Mouse (Mus musculus) mesoderm, embryonic 11.5 days (tissue): ENCODE results near the gene Capn9.

Experiments used
- DNase-seq: peaks from one replicate; pipeline ENCODE4 v3.0.0-alpha.2; 2012; ENCODE audit warnings: low read depth, low spot score

Capn9 gene

DNA sequence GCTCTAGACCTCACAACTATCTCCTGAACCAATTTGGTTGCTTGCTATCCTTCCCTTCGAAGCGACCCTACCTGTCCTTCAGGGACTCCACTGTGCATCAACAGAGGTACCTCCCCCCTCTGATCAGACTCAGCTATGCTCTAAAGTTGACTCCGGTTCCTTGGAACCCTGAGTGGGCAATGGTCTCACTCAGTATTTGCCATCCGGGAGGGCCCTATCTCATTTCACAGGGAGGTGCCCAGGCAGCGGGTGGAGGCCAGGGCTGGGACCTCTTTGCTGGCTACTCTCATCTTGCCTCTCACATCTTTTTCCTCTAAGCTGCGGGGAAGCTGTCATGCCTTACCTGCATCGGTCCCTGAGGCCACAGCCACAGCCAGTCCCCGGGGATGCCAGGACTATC, at the start of gene Capn9:
Gene Capn9, plus strand, starts transcription at position 301 of the 400 bp plus-strand sequence.
- DNase-seq: no peak

DNA sequence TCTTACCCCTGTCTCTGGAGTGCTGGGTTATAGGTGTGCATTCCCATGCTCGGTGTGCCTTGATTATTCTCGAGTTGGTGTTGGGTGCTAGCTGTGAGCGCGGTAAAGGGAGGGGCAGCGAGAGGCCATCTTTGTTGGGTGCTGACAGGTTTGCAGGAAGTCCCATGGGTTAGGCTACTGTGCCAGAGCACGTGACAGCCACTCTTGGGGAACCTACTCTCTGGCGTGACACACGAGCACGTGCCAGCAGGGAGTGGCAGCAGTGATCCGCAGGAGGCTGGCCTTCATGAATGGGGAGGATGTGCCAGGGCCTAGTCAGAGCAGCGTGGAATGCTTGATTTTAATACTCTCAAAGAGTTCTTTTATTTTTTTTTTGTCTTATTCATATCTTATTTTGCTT, 49.6 kb upstream of the Capn9 start:
- no peak for DNase-seq

DNA sequence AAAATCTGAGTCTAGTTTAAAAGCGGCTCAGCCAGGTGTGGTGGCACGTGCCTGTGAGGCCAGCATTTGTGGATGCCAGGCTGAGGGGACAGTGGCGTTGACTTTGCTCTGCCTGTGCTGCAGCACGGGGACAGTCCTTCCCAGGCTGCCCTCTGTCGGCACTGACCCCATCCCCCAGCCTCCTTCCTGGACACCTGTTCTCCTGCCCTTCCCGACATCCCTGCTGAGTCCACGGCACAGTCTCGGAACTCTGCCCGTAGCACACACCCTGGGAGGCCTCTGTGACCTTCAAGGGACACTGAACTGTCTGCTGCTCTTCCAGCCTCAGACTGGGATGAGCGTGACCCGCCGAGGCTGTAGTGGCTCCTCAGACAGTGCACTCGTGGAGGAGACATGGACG, 45.8 kb upstream of the Capn9 start:
- no peak for DNase-seq

DNA sequence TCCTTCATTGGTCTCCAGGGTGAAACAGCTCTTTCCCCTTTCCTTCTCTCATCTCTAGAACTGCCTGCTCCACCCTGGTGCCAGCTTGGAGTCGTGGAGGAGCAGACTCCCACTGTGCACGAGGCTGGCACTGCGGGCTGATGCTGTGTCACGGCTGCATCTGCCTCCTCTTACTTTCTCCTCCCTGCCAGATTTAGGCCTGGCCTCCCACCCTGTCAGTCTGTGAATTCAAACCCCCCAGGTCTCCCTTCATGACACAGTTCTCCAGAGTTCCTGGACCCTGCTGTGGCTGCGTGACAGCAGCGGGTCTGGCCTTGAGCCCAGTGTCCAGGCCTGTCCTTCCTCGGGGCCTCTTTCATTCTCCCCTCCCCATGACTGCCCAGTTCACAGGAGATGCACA, 45.4 kb upstream of the Capn9 start:
- no peak for DNase-seq

DNA sequence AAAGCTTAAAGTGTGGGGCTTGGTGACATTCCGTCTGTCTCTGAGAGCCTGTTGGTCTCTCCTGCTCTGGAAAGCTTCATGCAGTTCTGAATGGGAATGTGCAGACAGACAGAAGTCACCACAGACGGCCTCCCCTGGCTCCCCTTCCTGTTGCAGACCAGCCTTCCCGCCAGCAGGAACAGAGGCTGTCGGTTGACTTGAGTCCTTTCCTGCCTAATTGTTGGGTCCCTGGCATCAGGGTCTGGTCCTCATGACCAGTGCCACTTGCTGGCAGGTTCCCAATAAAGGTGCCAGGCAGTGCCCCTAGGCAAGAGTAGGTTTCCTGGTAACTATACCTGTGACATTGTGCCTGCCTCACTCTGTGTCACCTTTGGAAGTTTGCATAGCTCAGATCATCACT, 44.9 kb upstream of the Capn9 start:
- DNase-seq: no peak

DNA sequence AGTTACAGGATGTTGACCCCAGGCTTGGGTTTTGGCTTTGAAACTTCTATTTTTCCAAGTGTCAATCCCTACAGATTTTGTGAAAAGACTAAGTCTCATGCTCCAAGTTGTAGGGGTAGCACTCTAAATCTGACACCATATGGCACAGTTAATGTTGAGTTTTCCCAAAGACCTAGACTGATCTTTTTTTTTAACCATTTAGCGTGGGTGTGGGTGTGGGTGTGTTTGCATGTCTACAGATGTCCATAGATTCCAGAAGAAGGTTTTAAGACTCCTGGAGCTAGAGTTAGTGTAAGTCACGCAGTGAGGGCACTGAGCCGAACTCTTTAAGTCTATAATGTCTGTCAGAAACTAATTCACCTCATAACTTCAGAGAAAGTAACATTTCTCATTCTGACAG, 43.3 kb upstream of the Capn9 start:
- no peak for DNase-seq

DNA sequence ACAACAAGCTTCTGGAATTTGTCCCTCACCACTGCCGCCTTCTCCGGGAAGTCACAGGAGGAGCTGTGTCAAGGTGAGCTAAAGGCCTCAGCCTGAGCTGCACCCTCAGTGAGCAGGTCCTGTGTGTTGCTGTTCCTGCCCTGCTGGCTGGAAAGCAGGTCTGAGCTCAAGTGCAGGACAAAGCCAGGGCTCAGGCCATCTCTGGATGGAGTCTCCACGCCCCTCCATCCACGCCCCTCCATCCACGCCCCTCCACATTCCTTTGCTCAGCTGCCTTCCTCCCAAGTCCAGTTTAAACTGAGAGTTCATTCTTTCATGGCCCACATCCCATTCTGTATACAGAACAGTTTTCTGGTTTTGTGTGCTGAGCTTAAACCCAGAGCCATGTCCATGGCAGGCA, 40.5 kb upstream of the Capn9 start:
- no peak for DNase-seq

DNA sequence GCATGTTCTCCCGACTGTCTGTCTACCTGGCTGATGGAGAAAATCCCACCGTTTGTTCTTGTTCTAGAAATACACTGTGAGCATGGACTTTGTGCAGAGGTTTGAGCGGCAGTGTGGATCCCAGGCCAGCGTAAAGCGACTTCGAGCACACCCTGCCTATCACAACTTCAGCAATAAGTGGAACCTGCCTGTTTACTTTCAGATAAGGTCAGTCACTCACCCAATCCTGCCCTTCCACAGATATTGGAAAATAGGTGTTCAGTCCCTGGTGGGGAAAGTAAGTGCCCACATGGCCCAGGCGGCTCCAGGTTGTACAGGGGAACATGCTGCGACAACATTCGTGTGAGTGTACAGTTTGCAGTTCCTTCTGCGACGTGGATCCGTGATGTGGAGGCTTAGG, 35.0 kb upstream of the Capn9 start:
- DNase-seq: no peak

DNA sequence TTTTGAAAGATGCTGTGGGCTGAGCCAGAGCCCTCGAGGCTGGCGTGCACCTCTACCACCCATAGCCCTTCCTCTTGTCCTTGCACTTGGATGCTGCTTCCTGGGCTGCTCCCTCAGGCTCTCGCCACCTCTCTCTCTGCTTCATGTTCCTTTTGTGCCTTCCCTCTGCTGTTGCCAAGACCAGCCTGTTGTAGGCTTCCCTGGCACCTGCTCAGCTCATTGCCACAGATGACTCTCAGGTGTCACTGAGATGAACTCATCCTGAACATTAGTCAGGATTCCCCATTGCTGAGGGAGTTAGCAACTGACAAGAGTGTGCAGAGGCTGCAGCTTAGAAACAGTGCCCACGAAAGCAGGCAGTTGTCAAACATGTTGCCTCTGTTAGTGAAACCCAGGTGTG, 33.9 kb upstream of the Capn9 start:
- DNase-seq: no peak

DNA sequence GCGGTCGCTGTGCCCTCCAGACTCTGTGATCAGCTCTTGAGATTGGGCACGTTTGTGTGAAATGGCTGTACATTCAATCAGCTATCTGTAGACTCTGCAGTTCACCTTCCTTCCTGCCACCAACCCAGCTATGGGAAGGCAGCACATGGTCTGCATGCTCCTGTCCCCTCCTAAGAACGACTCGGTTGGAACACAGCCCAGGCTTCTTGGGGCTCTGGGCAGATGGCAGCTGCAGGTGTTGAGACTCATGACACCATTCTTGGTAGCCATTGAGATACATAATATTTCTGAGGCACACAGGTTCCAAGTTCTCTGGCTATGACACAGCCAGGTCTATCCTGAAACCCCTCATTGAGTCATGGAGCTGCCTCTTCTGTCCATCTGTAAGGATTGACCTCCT, 32.6 kb upstream of the Capn9 start:
- no peak for DNase-seq

DNA sequence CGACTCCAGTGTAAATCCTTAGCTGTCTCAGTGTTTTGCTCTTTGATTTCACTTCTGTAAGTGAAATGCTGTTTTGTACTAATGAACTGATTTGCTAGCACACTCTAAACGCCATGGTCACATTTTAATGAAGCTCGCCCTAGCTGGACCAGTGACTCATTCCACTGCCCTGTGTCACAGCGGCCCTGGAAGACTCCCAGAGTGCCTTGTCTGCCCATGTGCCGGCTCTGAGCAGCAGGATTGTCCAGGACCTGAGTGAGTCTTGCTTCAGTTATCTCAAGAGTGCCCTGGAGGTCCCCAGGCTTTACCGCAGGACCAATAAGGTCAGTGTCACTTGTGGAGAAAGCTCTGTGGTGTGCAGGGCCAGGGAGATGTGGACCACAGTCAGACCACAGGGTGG, 29.5 kb upstream of the Capn9 start:
- DNase-seq: no peak

DNA sequence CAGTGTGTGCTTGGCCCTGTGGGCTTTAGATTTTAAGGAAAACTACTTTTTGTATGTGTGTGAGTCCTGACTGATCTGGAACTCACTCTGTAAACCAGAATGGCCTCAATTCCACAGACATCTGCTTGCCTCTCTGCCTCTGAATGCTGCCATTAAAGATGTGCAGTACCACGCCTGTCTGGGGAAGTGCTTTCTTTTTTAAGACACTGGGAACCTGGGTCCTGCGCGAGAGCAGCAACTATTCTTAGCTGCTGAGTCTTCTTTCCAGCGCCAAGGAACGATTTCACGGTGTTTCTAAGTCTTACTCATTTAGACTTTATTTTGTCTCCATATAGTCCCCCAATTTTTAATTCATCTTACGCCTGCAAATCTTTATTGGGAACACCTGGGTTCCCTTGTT, 29.1 kb upstream of the Capn9 start:
- no peak for DNase-seq

DNA sequence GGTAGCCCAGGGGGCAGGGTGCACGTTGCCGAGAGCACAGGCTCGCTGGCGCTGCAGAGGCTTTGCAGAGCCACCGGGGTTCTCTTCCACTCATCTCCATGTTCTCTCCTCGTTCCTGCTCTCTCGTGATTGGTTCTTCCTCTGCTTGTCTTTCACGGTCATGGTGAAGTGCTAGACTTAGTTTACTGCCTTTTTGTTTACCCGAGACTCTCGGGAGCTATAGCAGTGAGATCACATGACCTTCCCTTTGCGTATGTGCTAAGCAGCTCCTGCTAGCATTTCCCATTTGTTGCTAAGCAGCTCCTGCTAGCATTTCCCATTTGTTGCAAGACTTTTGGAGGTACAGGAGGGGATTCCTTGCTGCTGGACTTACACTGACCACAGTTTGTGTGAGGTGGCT, 28.6 kb upstream of the Capn9 start:
- no peak for DNase-seq

DNA sequence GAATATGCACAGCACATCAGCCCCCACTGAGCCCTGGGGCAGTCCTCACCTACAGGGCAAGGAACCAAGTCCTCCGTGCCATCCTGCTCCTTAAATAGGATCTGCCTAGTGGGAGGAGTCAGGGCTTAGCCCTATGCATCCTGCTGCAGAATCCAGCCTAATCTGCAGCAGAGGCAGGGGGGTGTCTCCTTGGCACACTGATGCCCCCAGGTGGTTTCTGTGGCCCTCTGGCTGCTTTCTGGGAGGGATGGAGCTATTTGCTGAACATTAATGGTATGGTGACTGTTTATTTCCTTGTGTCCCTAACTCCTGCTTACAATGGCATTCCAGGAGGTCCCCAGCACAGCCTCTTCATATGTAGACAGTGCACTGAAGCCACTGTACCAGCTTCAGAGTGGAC, 27.7 kb upstream of the Capn9 start:
- no peak for DNase-seq

DNA sequence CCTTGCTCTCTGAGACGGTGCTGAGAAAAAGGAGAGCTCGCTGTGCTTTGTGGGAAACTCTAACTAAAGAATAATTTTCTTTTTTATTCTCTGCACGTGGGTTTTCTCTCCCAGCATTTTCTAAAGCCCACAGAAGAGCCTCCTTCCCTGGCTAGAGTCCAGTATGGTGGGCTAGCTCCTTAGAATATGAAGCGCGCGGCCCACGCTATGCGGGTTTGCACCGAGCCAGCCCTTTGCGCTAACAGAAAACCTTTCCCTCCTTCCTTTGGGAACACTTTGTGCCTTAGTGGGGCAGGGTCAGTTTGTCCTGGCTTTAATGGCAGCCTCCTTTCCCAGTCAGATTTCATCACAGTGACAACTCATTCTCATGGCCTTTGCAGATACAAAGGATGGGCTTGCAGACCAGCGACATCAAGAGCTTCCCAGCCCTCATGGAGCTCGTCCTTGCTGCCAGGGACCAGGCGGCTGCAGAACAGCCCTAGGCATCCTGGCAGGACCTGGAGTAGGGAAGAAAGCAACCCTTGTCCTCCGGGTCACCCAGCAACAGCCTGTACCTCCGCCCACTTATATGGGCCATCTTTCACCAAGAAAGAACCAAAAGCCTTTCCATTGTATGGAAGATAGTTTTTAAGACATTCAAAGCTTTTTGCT, 24.8 kb upstream of the Capn9 start:
- DNase-seq: no peak

DNA sequence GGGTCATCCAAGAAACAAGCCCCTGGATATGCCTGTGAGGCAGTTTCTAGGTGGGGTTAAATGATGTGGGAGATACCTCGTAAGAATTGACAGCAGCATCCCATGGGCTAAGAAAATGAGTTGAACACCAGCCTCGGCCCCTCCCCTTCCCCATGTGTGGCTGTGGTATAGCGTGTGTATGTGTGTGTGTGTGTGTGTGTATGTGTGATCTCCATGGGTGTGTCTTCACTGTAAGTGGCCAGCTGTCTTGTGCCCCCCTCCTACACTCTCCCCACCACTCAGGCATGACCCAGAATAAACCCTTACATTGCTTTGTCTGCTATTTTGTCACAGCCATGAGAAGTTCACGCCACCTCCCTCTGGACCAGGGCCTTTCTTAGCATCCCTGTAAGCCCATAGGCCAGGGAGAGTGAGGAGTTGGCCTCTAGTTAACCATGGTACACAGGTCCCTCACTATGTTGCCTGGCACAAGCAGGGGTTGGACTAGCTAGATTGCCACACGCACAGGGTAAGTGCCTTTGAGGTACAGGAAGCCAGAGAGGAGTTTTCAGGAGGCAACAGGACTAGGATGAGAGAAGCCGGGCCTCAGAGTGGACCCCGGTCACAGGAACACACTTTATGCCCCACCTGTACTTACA, 20.7 kb upstream of the Capn9 start:
- DNase-seq: no peak

DNA sequence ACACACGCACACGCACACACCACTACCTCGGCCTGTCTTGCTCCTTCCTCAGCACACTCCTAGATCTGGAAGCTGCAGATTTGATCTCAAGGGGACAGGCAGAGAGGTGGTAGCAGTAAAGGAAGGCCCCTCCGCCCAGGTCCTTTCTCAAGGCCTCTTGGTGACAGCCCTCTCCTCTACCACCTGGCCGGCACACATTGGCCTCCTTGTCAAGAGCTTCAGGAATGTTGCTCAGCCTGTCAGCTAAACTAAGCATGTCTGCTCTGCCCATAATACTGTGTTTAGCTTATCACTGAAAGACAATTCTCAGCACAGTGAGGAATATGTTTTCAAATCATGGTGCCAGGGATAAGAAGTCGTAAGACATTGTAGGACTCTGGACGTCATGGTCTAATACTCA, 19.7 kb upstream of the Capn9 start:
- DNase-seq: no peak

DNA sequence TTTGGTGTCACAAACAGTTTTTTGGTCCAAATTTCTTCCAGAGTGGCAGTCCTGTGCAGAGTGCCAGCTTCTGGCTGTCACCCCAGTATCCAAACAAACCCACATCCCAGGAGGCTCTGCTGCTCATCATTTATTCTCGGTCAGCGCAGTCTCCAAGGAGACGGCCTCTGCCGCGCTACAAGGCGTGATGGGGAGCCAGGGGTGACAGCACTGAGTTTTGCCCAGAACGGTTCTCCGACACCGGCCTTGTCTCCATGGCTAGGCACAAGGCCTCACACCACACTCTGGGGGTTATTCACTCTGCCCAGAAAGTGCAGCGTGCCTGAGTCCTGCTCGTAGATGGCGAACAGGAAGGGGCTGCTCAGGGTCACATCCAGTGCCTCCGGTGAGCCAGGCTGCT, 19.3 kb upstream of the Capn9 start:
- DNase-seq: peak; percentile 43

DNA sequence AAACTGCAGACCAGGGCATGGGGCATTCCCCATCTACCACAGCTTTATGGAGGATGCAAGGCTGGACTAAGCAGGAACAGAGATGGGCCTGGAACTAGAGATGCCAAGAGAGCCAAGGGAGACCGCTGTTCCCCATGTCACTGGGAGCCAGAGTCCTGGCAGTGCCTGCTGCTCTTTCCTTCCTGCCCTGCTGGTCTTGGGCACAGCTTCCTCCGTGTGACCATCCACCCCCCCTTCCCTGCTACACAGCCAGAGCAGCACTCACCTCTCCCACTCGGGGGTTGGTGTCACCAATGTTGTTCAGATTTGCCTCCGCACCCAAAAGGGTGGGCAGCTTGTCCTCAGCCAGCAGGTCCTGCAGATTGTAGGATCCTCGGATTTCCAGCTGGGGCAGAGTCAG, 18.4 kb upstream of the Capn9 start:
- DNase-seq: no peak

DNA sequence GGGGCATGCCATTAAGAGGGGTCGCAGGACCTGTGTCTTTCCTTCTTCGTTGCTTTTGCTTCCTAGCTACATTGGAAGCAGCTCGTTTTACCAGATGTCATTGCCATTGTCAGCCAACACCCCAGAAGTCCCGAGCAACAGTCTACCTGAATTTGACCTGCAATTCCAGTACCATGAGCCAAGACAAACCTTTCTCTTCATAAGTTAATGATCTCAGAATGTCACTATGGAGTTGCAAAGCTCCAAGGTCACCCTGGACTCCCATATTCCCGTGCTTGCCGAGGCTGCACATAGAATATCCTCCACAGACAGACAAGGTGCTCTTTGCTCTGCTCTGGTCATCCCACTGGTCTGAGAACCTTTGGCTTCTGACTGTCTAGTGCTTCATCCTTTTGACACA, 8.8 kb upstream of the Capn9 start:
- DNase-seq: no peak

DNA sequence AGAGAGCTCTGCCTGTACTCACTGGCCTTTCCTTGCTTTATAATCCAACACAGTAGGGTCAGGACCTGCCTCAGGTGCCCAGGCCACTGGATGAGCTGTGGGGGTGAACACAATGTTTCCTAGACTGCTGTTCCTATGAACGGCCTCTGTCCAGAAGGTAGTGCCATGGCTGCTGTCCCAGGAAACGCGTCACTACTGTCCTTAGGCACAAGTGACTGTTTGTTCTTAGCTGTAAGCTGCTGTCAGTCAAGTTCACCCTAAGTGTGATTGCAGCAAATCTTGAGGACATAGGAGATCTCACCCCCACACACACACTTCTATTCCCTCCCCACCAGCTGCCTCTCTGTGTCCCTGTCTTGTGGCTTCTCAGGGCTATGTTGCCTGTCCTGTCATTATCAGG, 8.3 kb upstream of the Capn9 start:
- no peak for DNase-seq

DNA sequence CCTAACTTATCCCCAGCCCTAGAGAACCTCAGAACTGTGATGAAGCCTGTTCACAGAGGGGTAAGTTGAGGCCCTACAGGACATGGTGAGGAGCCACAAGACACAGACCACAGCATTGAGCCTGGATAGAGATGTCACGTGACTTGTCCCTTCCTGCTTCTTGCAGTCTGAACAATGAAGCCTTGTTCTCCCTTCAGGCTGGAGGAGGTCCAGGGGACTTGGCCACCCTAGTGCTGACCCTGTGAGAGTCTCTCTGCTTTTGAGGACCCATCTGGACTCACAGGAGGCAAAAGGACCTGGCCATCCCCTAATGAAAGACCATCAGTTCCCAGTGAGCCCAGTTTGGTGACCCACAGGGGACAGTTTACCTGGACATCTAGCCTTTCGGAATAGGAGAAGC, 6.8 kb upstream of the Capn9 start:
- peak; percentile 12 for DNase-seq

DNA sequence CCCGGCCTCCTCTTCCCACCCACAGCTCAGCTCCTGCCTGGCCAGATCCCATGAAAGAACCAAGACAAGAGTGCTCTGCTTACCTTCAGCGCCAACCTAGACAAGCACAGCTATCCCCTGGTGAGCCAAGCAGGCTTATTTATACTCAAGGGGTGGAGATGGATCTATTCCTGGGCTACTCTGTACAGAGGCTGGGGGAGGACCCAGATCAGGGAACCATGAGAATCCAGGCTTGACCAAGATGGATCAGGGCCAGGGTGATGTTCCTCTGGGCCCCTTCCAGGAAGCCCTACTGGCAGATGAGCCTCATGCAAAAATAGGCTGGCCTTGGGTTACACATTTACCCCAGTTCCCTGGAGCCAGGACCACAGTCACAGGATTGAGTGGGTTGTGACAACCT, 6.3 kb upstream of the Capn9 start, which contains the start of gene Agt:
Gene Agt, minus strand, starts transcription at position 114 of the 400 bp plus-strand sequence.
- DNase-seq: no peak
